Mouse (Mus musculus) liver, postnatal 0 days (tissue): Measurements from ENCODE around the gene Gm4846.

Experiments
- CTCF ChIP-seq: sonication (generic); IDR thresholded peaks from 2 replicates; pipeline ENCODE4 v1.5.1; 2016; ENCODE audit warnings: antibody characterized with exemption, low read depth
- EP300 ChIP-seq: IDR thresholded peaks from 2 replicates; pipeline ENCODE4 v1.6.1; 2016; ENCODE audit warnings: antibody characterized with exemption, low read depth, mild to moderate bottlenecking

GRCm38 (mm10) chr1:166479503-166479902 is 17.9 kb downstream of the Gm4846 start:
- TF ChIP-seq CTCF (no peak), EP300 (no peak)
